Mouse (Mus musculus): ENCODE measurements around the gene Fam43b. TPM values are rescaled to one million over a fixed set of nuclear protein-coding genes. Genes with fewer than 3 reads are reported as not detected.
"Not testable (repeated sequence)": the region's sequence is repeated elsewhere in the genome, so short reads cannot be mapped to it uniquely, and the experiment has no call there.

The Fam43b gene
- polyA plus RNA-seq, 1 experiment: 1.1 TPM

DNA sequence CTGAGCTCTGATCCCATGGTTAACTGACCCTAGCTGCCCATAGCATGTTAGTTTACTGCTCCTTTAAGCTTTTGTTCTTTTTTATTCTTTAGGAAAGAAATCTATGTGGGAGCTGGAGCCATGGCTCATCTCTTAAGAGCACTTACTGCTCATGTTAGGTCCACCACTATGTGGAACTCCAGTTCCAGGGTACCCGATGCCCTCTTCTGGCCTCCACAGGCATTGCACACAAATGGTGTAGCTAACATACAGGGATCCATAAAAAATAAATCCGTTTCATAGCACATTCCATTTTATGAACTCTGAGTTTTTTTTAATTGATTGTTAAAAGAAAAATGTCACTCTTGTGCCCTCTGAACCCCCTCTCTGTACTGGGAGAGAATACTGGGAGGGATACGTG is 33.5 kb upstream of the Fam43b start:
- no peak overlapping the region for H3K4me3 ChIP-seq (ENCODE audit: low read depth, low read length)
- TF ChIP-seq CTCF (IDR thresholded peaks at IDR 0.05; ENCODE audit: low read depth, low read length) (peak; percentile 60), EP300 (IDR thresholded peaks at IDR 0.05; ENCODE audit: insufficient read depth, low read depth, low read length) (no peak), POLR2A (IDR thresholded peaks at IDR 0.05; ENCODE audit: insufficient read depth, low read length) (no peak)
- no peaks in the 10 kb centered on the region for H3K36me3 ChIP-seq (ENCODE audit: control insufficient read depth, insufficient read depth, low read length, poor library complexity, severe bottlenecking)
- no peaks in the 10 kb centered on the region for H3K9me3 ChIP-seq (replicated peaks; ENCODE audit: control insufficient read depth, insufficient read depth, low read length, poor library complexity, severe bottlenecking)
- H3K9ac ChIP-seq (ENCODE audit: low read depth, poor library complexity, severe bottlenecking): no peak overlapping the region
- no peak overlapping the region for H3K27ac ChIP-seq (ENCODE audit: insufficient read depth, low read length)
- H3K4me1 ChIP-seq (ENCODE audit: control insufficient read depth, insufficient read depth, low read length): no peaks in the 10 kb centered on the region
- H3K27me3 ChIP-seq (ENCODE audit: control insufficient read depth, insufficient read depth, low read length, poor library complexity, severe bottlenecking): no peaks in the 10 kb centered on the region

DNA sequence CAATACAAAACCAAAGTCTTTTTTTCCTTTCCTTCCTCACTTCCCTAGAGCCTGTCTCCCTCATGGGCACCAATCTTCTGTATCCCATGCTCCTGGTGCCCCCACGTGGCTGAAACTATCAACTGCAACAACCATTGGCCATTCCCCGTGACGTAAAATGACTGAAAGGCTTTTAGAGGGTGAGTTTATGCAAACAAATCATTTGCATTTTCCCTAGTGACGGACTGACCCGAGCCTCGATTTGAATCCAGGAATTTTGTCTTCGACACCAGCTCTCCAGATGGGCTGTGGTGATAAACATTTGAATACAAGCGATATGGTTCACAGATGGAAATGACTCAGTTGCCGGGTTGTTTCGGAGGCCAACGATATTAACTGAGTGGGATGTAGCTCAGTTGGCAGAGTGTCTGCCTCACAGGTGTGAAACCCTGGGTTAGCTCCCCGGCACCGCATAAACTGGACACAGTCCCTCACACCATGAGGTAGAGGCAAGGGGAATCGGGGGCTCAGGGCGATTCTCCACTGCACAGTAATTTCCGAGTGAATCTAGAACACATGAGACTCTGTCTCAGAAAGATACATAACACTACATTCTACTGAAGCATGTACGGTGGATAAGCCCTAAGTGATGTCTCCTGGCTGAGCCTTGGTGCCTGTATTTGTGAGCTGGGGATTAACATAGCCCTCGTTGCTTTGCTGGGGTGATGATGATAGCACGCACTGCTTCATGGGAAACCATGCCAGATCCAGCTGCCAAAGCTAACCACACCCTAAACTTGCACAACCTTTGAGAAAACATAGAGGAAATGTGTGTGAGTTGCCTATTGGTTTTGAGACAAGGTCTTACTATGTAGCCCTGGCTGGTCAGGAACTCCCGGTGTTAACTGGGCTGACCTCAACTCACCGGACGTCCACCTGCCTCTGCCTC is 30.7 kb upstream of the Fam43b start:
- H3K9me3 ChIP-seq (replicated peaks; ENCODE audit: control insufficient read depth, insufficient read depth, low read length, poor library complexity, severe bottlenecking): no peaks in the 10 kb centered on the region
- H3K4me3 ChIP-seq (ENCODE audit: low read depth, low read length): no peak overlapping the region
- no peak for TF ChIP-seq POLR2A (IDR thresholded peaks at IDR 0.05; ENCODE audit: insufficient read depth, low read length)
- TF ChIP-seq EP300 (IDR thresholded peaks at IDR 0.05; ENCODE audit: insufficient read depth, low read depth, low read length): no peak
- peak; percentile 82 for TF ChIP-seq CTCF (IDR thresholded peaks at IDR 0.05; ENCODE audit: low read depth, low read length)
- H3K27ac ChIP-seq (ENCODE audit: insufficient read depth, low read length): no peak overlapping the region
- no peak overlapping the region for H3K9ac ChIP-seq (ENCODE audit: low read depth, poor library complexity, severe bottlenecking)
- no peaks in the 10 kb centered on the region for H3K4me1 ChIP-seq (ENCODE audit: control insufficient read depth, insufficient read depth, low read length)
- H3K27me3 ChIP-seq (ENCODE audit: control insufficient read depth, insufficient read depth, low read length, poor library complexity, severe bottlenecking): no peaks in the 10 kb centered on the region
- no peaks in the 10 kb centered on the region for H3K36me3 ChIP-seq (ENCODE audit: control insufficient read depth, insufficient read depth, low read length, poor library complexity, severe bottlenecking)

- not testable (repeated sequence) for H3K27me3 ChIP-seq (ENCODE audit: control insufficient read depth, insufficient read depth, low read length, poor library complexity, severe bottlenecking); H3K4me1 ChIP-seq (ENCODE audit: control insufficient read depth, insufficient read depth, low read length); H3K36me3 ChIP-seq (ENCODE audit: control insufficient read depth, insufficient read depth, low read length, poor library complexity, severe bottlenecking); H3K4me3 ChIP-seq (ENCODE audit: low read depth, low read length); H3K27ac ChIP-seq (ENCODE audit: insufficient read depth, low read length); H3K9ac ChIP-seq (ENCODE audit: low read depth, poor library complexity, severe bottlenecking); H3K9me3 ChIP-seq (replicated peaks; ENCODE audit: control insufficient read depth, insufficient read depth, low read length, poor library complexity, severe bottlenecking)
These were observed 29.3 kb upstream of the Fam43b start for GRCm38 (mm10) chr4:138425604-138426003.

GRCm38 (mm10) chr4:138425028-138425427 is 28.7 kb upstream of the Fam43b start:
- Histone ChIP-seq H3K27me3 (ENCODE audit: control insufficient read depth, insufficient read depth, low read length, poor library complexity, severe bottlenecking) (no peaks in the 10 kb centered on the region), H3K4me3 (ENCODE audit: low read depth, low read length) (no peak overlapping the region), H3K36me3 (ENCODE audit: control insufficient read depth, insufficient read depth, low read length, poor library complexity, severe bottlenecking) (no peaks in the 10 kb centered on the region), H3K9ac (ENCODE audit: low read depth, poor library complexity, severe bottlenecking) (no peak overlapping the region), H3K27ac (ENCODE audit: insufficient read depth, low read length) (no peak overlapping the region), H3K9me3 (replicated peaks; ENCODE audit: control insufficient read depth, insufficient read depth, low read length, poor library complexity, severe bottlenecking) (no peaks in the 10 kb centered on the region), H3K4me1 (ENCODE audit: control insufficient read depth, insufficient read depth, low read length) (no peaks in the 10 kb centered on the region)
- TF ChIP-seq POLR2A (IDR thresholded peaks at IDR 0.05; ENCODE audit: insufficient read depth, low read length) (no peak), EP300 (IDR thresholded peaks at IDR 0.05; ENCODE audit: insufficient read depth, low read depth, low read length) (no peak), CTCF (IDR thresholded peaks at IDR 0.05; ENCODE audit: low read depth, low read length) (no peak)

- Histone ChIP-seq H3K4me1 (ENCODE audit: control insufficient read depth, insufficient read depth, low read length) (peaks cover 3% of the 10 kb centered on the region), H3K36me3 (ENCODE audit: control insufficient read depth, insufficient read depth, low read length, poor library complexity, severe bottlenecking) (no peaks in the 10 kb centered on the region), H3K4me3 (ENCODE audit: low read depth, low read length) (no peak overlapping the region), H3K27ac (ENCODE audit: insufficient read depth, low read length) (no peak overlapping the region), H3K9me3 (replicated peaks; ENCODE audit: control insufficient read depth, insufficient read depth, low read length, poor library complexity, severe bottlenecking) (no peaks in the 10 kb centered on the region), H3K27me3 (ENCODE audit: control insufficient read depth, insufficient read depth, low read length, poor library complexity, severe bottlenecking) (no peaks in the 10 kb centered on the region), H3K9ac (ENCODE audit: low read depth, poor library complexity, severe bottlenecking) (no peak overlapping the region)
- TF ChIP-seq EP300 (IDR thresholded peaks at IDR 0.05; ENCODE audit: insufficient read depth, low read depth, low read length) (no peak), CTCF (IDR thresholded peaks at IDR 0.05; ENCODE audit: low read depth, low read length) (no peak), POLR2A (IDR thresholded peaks at IDR 0.05; ENCODE audit: insufficient read depth, low read length) (no peak)
These were observed 22.1 kb upstream of the Fam43b start for GRCm38 (mm10) chr4:138418340-138418957.

GRCm38 (mm10) chr4:138417882-138418281 is 21.6 kb upstream of the Fam43b start:
- H3K9ac ChIP-seq (ENCODE audit: low read depth, poor library complexity, severe bottlenecking): no peak overlapping the region
- TF ChIP-seq CTCF (IDR thresholded peaks at IDR 0.05; ENCODE audit: low read depth, low read length) (no peak), POLR2A (IDR thresholded peaks at IDR 0.05; ENCODE audit: insufficient read depth, low read length) (no peak), EP300 (IDR thresholded peaks at IDR 0.05; ENCODE audit: insufficient read depth, low read depth, low read length) (no peak)
- no peaks in the 10 kb centered on the region for H3K36me3 ChIP-seq (ENCODE audit: control insufficient read depth, insufficient read depth, low read length, poor library complexity, severe bottlenecking)

More at GRCm38 (mm10) chr4:138417882-138418281, 21.6 kb upstream of the Fam43b start:
- Histone ChIP-seq H3K4me1 (ENCODE audit: control insufficient read depth, insufficient read depth, low read length) (peaks cover 3% of the 10 kb centered on the region), H3K27ac (ENCODE audit: insufficient read depth, low read length) (no peak overlapping the region), H3K27me3 (ENCODE audit: control insufficient read depth, insufficient read depth, low read length, poor library complexity, severe bottlenecking) (no peaks in the 10 kb centered on the region), H3K9me3 (replicated peaks; ENCODE audit: control insufficient read depth, insufficient read depth, low read length, poor library complexity, severe bottlenecking) (no peaks in the 10 kb centered on the region), H3K4me3 (ENCODE audit: low read depth, low read length) (no peak overlapping the region)

All from ES-Bruce4 (cell line).